Mouse (Mus musculus): ENCODE results near the gene Olfr138.

Olfr138 gene

DNA sequence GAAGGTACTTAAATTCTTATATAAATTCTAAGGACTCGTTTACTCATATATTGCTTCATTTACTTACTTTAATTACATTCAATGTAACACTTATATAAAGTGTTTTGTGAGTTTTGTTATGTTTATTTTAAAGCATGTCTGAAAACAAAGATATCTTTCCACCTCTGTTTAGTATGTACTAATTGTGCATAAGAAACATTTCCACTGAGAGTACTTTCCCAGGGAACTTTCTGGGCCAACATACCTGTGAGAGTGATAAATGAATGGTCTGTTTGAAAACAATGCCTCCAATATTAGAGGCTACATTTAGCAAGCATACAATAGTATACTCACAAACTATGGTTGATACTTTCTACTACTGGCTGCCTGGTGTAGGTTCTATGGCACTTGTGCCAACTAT, at the start of gene Olfr138:
TSS of gene Olfr138 (plus strand) at position 301 of the 400 bp plus-strand sequence.
- DNase-seq, result no peak

DNA sequence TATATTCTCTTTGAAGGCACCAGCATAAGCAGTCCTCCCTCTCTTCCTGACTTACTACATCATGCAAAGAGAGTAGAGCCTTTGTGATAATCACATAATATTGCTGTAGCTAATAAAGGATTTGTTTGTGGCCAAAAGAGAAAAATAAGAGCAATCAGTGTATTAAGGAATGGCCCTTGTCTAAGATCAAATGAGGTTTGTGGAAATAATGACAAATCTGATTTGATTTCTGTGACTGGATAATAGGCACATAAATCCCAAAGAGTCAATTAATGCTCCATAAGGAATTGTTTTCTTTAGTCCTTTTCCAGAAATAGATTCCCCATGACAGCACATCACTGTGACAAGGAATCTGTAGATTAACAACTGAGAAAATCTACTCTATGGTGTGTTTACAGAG, 46.6 kb downstream of the Olfr138 start, which contains the start of gene Olfr137:
TSS of gene Olfr137 (minus strand) at position 101 of the 400 bp plus-strand sequence.
- DNase-seq, result no peak

Measured in cerebellum, adult 18-20 months (tissue).